Mouse (Mus musculus): Measurements from ENCODE around the gene Gm44596. TPM values are rescaled to one million over a fixed set of nuclear protein-coding genes. Genes with fewer than 3 reads are reported as not detected.

The Gm44596 gene
- total and polyA plus RNA-seq, 3 experiments = not detected

- peak; percentile 77 to 91 for TF ChIP-seq POLR2A (IDR thresholded peaks at IDR 0.05; ENCODE audit: control insufficient read depth in 1 of 2, insufficient read depth in 1 of 2, low read depth in 1 of 2, low read length in 2 of 2, poor library complexity in 1 of 2)
- TF ChIP-seq ETS1 (IDR thresholded peaks at IDR 0.05; ENCODE audit: low read depth, low read length) = peak; percentile 43
- peak; percentile 51; the same call in 1 of the 2 replicates for TF ChIP-seq TCF12 (IDR thresholded peaks at IDR 0.05; ENCODE audit: low read depth, low read length)
- TF ChIP-seq ELF1 (IDR thresholded peaks at IDR 0.05; ENCODE audit: low read depth, low read length) = peak; percentile 69
- TF ChIP-seq POLR2AphosphoS2 (IDR thresholded peaks at IDR 0.05; ENCODE audit: low read length) = peak; percentile 97
- TF ChIP-seq GATA1 (IDR thresholded peaks at IDR 0.05; ENCODE audit: low read depth, low read length) = 0 out of 2 replicates have a peak, but pooled peaks have one; percentile 2
- peak; percentile 90 for TF ChIP-seq MAX (IDR thresholded peaks at IDR 0.05; ENCODE audit: low read length)
- peak; percentile 75 for TF ChIP-seq HCFC1 (IDR thresholded peaks at IDR 0.05; ENCODE audit: low read depth, low read length)
- TF ChIP-seq TAL1 (IDR thresholded peaks at IDR 0.05; ENCODE audit: low read length) = no peak
- peak; percentile 76 for TF ChIP-seq SIN3A (IDR thresholded peaks at IDR 0.05; ENCODE audit: low read length)
- TF ChIP-seq MAZ (IDR thresholded peaks at IDR 0.05; ENCODE audit: low read depth, low read length) = 0 out of 2 replicates have a peak, but pooled peaks have one; percentile 18
Observed at GRCm38 (mm10) chr6:128424269-128425019, 49.1 kb downstream of the Gm44596 start, which contains the start of gene Itfg2 (continued).

GRCm38 (mm10) chr6:128425046-128425445, 49.7 kb downstream of the Gm44596 start:
- no peak for DNase-seq (ENCODE audit: low read depth, low spot score)
- Histone ChIP-seq H3K9me3 (replicated peaks; ENCODE audit: insufficient read depth, low read length) (no peaks in the 10 kb centered on the region; the same call in 1 of the 2 replicates), H3K27ac (ENCODE audit: control insufficient read depth, low read depth, low read length) (peak overlapping the region; percentile 98), H3K79me2 (ENCODE audit: control insufficient read depth, insufficient read depth, low read length, poor library complexity) (peaks cover 1% of the 10 kb centered on the region; the same call in 1 of the 2 replicates), H3K9ac (ENCODE audit: control insufficient read depth, low read depth, low read length, poor library complexity, severe bottlenecking) (peak overlapping the region; percentile 86), H3K4me3 (ENCODE audit: control insufficient read depth in 1 of 2, insufficient read depth in 1 of 2, low read depth in 2 of 2, low read length in 2 of 2) (peak overlapping the region; percentile 62 to 68), H3K36me3 (ENCODE audit: control insufficient read depth in 1 of 2, insufficient read depth in 2 of 2, low read length in 2 of 2) (peaks cover 6 to 16% of the 10 kb centered on the region in 2 experiments; a peak in 3 of 4 replicates), H3K4me1 (ENCODE audit: control insufficient read depth in 1 of 2, insufficient read depth in 2 of 2, low read length in 2 of 2) (peaks cover 9 to 11% of the 10 kb centered on the region in 2 experiments), H3K27me3 (ENCODE audit: control insufficient read depth in 1 of 2, insufficient read depth in 2 of 2, low read length in 2 of 2) (no peaks in the 10 kb centered on the region)
- no peak for TF ChIP-seq NELFE (IDR thresholded peaks at IDR 0.05; ENCODE audit: low read depth, low read length)
- TF ChIP-seq USF1 (IDR thresholded peaks at IDR 0.05; ENCODE audit: low read depth, low read length) = no peak
- no peak for TF ChIP-seq MAX (IDR thresholded peaks at IDR 0.05; ENCODE audit: low read length)
- no peak for TF ChIP-seq CTCF (IDR thresholded peaks at IDR 0.05 in 2 of 3, conservative IDR thresholded peaks at IDR 0.05 in 1 of 3; ENCODE audit: control insufficient read depth in 1 of 3, insufficient read depth in 1 of 3, low read depth in 2 of 3, low read length in 3 of 3, poor library complexity in 1 of 3, severe bottlenecking in 1 of 3)
- TF ChIP-seq JUND (IDR thresholded peaks at IDR 0.05; ENCODE audit: low read depth, low read length) = no peak
- TF ChIP-seq SIN3A (IDR thresholded peaks at IDR 0.05; ENCODE audit: low read length) = no peak
- TF ChIP-seq EP300 (IDR thresholded peaks at IDR 0.05; ENCODE audit: low read depth in 1 of 2, low read length in 2 of 2) = no peak
- TF ChIP-seq MAFK (IDR thresholded peaks at IDR 0.05; ENCODE audit: borderline replicate concordance, low read depth, low read length) = no peak
- TF ChIP-seq MYC (IDR thresholded peaks at IDR 0.05; ENCODE audit: low read depth, low read length) = no peak
- no peak for TF ChIP-seq HCFC1 (IDR thresholded peaks at IDR 0.05; ENCODE audit: low read depth, low read length)
- TF ChIP-seq RCOR1 (IDR thresholded peaks at IDR 0.05; ENCODE audit: low read depth, low read length) = no peak
- TF ChIP-seq GABPA (IDR thresholded peaks at IDR 0.05; ENCODE audit: low read depth, low read length) = no peak
